Mouse (Mus musculus): ENCODE results near the gene Klra8.
"Not testable (repeated sequence)": the region's sequence is repeated elsewhere in the genome, so short reads cannot be mapped to it uniquely, and the experiment has no call there.

Klra8 gene

DNA sequence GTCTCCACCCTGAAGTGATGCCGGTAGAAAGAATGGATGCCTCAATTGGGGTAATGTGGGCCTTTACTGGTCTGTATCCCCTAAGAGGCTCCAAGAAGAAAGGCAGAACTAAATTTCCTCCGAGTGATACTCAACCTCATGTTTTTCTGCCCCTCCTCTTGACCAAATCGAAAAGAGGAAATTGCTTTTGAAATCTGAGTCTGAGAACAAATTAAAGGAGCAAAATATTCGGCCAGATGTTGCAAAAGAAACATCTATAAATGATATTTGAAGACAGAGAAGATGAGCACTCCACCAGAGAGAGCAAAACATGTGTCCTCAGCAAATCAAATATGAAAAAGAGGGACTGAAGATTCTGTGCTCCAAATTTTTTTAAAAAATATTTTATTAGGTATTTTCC is at the start of gene Klra8:
Klra8 (minus strand) TSS at position 101 of the 400 bp plus-strand sequence.
- in situ Hi-C loops (cut with MboI, MseI): not testable (repeated sequence)

- in situ Hi-C loops (cut with MboI, MseI): no loop called here
Measured at GRCm38 (mm10) chr6:130110485-130110884, 19.2 kb downstream of the Klra8 start.

- in situ Hi-C loops (cut with MboI, MseI): not testable (repeated sequence)
Measured at GRCm38 (mm10) chr6:130102743-130103142, 27.0 kb downstream of the Klra8 start.

- in situ Hi-C loops (cut with MboI, MseI): no loop called here
Measured at GRCm38 (mm10) chr6:130092336-130092948, 37.3 kb downstream of the Klra8 start.

DNA sequence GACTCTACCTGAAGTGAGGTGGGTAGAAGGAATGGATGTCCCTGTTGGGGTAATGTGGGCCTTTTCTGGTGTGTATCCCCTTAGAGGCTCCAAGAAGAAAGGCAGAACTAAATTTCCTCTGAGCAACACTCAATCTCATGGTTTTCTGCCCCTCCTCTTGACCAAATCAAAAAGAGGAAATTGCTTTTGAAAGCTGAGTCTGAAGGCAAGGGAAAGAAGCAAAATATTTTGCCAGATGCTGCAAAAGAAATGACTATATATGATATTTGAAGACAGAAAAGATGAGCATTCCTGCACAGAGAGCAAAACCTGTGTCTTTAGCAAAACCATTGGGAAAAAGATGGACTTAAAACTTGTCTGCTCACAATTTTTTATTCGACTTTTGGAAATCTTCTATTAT is 62.5 kb downstream of the Klra8 start, which contains the start of gene Klra4:
Klra4 (minus strand) TSS at position 101 of the 400 bp plus-strand sequence.
- in situ Hi-C loops (cut with MboI, MseI): not testable (repeated sequence)

All from T-helper 17 cell (primary cell).